Mouse (Mus musculus): ENCODE results near the gene Tmem203. TPM values are rescaled to one million over a fixed set of nuclear protein-coding genes. Genes with fewer than 3 reads are reported as not detected.

Gene Tmem203
- polyA plus RNA-seq, 1 experiment from 2014 or later = 16.4 TPM

DNA sequence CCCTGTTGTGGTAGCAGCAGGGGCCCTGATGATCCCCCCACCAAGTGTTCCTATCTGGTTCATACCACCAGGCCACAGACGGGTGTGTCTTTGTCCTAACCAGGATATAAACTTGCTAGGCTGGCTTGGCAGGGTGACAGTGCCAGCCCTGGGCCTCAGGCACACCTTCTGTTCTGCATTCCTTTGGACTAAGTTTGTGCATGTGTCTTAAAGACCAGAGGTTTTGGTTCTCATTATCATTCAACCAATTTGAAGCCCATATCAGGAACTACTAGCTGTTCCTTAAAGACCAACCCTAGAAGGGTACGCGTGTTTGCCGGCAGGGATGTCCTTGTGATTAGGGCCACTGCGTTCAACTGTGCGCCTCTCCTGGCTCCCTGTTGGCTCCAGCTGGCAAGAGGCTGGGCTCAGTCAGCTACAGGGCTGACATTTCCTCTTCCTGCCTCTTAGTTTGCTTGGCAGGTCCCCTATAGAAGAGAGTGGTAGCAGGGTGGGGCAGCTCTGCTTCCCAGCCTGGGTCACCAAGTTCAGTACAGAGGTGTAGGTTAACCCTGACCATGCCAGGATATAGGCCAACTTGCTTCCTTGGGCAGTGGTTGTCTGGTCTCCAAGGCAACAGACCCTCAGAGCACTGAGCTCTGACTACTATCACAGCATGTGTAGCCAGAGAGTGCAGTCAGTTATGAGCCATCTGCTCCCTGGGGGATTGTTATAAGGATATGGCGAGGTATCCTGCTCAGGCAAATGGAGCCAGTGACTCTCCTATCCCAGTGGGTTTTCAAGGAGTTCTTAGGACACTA, 31.8 kb downstream of the Tmem203 start:
- Histone ChIP-seq H3K4me1 (peaks cover 26% of the 10 kb centered on the region), H3K27ac (replicated peaks) (no peak overlapping the region), H3K9me3 (no peaks in the 10 kb centered on the region), H3K4me3 (no peak overlapping the region), H3K27me3 (peaks cover 41% of the 10 kb centered on the region), H3K9ac (replicated peaks) (no peak overlapping the region), H3K36me3 (peaks cover 40% of the 10 kb centered on the region), H3K4me2 (replicated peaks) (no peak overlapping the region)
- no peak for ATAC-seq (replicated peaks)
- WGBS = 59% methylated on average over 7 of the region's 7 CpGs

DNA sequence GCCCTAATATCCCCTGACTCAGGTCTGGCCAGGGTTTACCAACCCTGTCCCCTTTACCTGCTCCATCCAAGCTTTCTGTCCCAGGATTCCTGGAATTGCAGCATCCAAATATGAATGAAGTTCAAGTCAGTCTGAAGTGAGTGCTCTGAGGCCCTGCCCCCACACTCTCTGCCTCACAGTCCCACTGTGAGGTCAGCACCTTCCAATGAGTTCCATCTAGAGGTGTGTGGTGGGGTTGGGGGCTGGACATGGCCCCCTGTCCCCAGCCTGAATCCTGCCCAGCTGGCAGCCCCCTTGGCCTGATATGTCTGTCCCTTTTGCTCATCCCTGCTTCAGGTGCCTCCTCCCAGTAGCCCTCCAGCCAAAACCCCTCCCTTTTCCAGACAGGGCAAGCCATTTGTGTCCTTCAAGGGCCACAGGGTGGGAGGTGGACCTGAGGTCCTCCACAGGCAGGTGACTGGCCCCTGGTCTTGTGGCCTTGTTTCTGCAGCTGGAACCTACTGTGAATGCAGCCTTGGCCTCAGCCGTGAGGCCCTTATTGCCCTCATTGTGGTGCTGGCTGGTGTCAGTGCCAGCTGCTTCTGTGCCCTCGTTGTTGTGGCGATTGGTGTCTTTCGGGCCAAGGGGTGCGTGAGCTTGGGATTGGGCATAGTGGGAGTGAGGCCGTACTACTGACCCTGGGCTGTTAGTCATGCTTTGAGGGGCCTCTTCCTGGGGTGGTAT, 32.8 kb downstream of the Tmem203 start, which contains the start of gene Tmem210:
Tmem210 (plus strand) TSS at position 219 of the 723 bp plus-strand sequence.
- Histone ChIP-seq H3K4me3 (no peak within 1 kb of the TSS), H3K4me2 (replicated peaks) (no peak within 1 kb of the TSS), H3K9me3 (no peaks in the 10 kb centered on the region), H3K27me3 (peaks cover 52% of the 10 kb centered on the region), H3K36me3 (peaks cover 30% of the 10 kb centered on the region), H3K9ac (replicated peaks) (no peak within 1 kb of the TSS), H3K4me1 (peaks cover 34% of the 10 kb centered on the region), H3K27ac (replicated peaks) (no peak within 1 kb of the TSS)
- ATAC-seq (replicated peaks) = no peak
- 82% methylated on average over 6 of the region's 6 CpGs for WGBS

DNA sequence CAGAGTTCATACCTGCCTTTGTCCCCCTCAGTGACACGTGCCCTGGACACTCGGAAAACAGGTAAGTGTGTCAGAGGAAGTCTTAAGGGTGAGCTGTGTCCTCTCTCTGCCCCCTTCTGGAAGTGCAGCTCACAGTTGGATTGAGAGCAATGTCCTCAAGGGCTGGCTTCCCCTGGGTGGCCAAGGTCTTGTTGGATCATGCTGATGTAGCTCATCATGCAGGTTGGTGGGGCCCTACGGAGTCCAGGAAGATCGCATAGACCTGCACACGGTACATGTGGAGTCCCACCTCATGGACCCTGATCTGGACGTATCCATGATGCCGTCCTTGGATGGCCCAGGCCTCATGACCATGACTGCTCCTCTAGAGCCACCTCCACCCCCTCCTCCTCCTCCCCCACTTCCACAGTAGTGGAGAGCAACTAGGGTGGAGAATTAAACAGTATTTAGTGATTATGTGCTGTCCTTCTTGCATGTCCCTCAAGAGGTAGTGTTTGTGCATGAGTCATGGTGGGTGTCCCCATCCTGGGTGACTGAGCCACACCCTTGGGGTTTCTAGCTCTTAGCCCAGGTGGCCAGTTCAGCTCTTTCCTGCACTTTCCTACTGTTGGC, 33.6 kb downstream of the Tmem203 start:
- Histone ChIP-seq H3K9me3 (no peaks in the 10 kb centered on the region), H3K27ac (replicated peaks) (no peak overlapping the region), H3K4me3 (no peak overlapping the region), H3K9ac (replicated peaks) (no peak overlapping the region), H3K4me2 (replicated peaks) (no peak overlapping the region), H3K27me3 (peaks cover 59% of the 10 kb centered on the region), H3K4me1 (peaks cover 34% of the 10 kb centered on the region), H3K36me3 (peaks cover 23% of the 10 kb centered on the region)
- no peak for ATAC-seq (replicated peaks)
- WGBS = 80% methylated on average over 7 of the region's 7 CpGs

DNA sequence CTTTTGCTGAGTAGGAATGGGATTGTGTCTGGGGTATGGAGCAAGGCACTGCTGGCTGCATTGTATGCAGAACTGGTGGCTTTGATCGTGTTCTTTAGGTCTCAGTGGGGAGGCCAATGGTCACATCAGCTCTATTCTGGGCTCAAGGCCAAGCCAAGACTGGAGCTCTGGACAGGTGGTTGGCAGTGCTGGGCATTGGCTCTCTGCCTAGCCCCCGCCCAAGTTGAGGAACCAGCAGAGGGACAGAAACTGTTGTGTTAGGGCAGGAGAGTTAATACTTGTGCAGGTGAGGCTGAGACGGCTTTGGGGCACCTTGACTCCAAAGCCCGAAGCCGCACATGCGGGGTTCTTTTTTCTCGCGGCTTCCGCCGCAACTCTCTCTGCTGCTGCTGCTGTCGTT, 34.4 kb downstream of the Tmem203 start, which contains the start of gene Lrrc26:
Lrrc26 (plus strand) TSS at position 265 of the 400 bp plus-strand sequence.
- peak within 1 kb of the TSS; percentile 34 for H3K4me3 ChIP-seq
- no peak within 1 kb of the TSS for H3K27ac ChIP-seq (replicated peaks)
- H3K4me1 ChIP-seq = peaks cover 34% of the 10 kb centered on the region
- WGBS = 5% methylated on average over 11 of the region's 11 CpGs
- H3K27me3 ChIP-seq = peaks cover 64% of the 10 kb centered on the region
- H3K36me3 ChIP-seq = peaks cover 15% of the 10 kb centered on the region
- no peaks in the 10 kb centered on the region for H3K9me3 ChIP-seq
- peak within 1 kb of the TSS; percentile 58 for H3K4me2 ChIP-seq (replicated peaks)
- peak within 1 kb of the TSS; percentile 19; the same call in 1 of the 2 replicates for H3K9ac ChIP-seq (replicated peaks)
- no peak for ATAC-seq (replicated peaks)

DNA sequence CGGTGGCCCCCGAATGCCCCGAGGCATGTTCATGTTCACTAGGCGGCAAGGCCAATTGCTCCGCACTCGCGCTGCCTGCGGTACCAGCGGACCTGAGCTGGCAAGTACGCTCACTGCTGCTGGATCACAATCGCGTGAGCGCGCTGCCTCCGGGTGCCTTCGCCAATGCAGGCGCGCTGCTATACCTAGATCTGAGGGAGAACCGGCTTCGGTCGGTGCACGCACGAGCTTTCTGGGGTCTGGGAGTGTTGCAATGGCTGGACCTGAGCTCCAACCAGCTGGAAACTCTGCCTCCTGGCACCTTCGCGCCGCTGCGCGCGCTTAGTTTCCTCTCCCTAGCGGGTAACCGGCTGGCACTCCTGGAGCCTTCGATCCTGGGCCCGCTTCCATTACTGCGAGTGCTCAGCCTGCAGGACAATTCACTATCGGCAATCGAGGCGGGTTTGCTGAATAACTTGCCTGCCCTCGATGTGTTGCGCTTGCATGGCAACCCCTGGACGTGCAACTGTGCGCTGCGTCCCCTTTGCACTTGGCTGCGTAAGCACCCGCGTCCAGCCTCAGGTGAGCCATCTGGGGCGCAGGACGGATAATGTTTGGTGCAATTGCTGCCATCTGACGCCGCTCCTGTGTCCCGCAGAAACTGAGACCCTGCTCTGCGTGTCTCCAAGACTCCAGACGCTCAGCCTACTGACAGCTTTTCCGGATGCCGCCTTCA, 35.0 kb downstream of the Tmem203 start:
- no peaks in the 10 kb centered on the region for H3K9me3 ChIP-seq
- H3K27me3 ChIP-seq = peaks cover 64% of the 10 kb centered on the region
- no peak overlapping the region for H3K27ac ChIP-seq (replicated peaks)
- WGBS = 2% methylated on average over 54 of the region's 54 CpGs
- ATAC-seq (replicated peaks) = peak; percentile 30
- peak overlapping the region; percentile 34 for H3K4me3 ChIP-seq
- H3K4me1 ChIP-seq = peaks cover 34% of the 10 kb centered on the region
- H3K9ac ChIP-seq (replicated peaks) = peak overlapping the region; percentile 19; the same call in 1 of the 2 replicates
- peak overlapping the region; percentile 58 for H3K4me2 ChIP-seq (replicated peaks)
- peaks cover 9% of the 10 kb centered on the region for H3K36me3 ChIP-seq

DNA sequence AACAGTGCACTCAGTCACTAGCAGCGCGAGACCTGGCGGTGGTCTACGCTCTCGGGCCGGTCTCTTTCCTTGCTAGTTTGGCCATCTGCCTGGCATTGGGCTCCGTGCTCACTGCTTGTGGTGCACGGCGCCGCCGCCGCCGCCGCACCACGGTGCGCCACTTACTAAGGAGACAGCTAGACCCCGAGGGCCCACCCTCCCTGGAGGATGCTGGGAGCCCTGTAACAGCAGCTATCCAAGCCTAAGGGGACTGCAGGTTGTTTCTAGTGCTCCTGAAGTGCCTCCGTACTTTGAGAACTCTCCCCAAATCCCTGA, 35.5 kb downstream of the Tmem203 start:
- WGBS = 1% methylated on average over 18 of the region's 18 CpGs
- H3K27me3 ChIP-seq = peaks cover 64% of the 10 kb centered on the region
- peaks cover 34% of the 10 kb centered on the region for H3K4me1 ChIP-seq
- H3K4me2 ChIP-seq (replicated peaks) = peak overlapping the region; percentile 58
- H3K4me3 ChIP-seq = peak overlapping the region; percentile 34
- 0 out of 2 replicates have a peak overlapping the region, but pooled peaks have one; percentile 19 for H3K9ac ChIP-seq (replicated peaks)
- H3K36me3 ChIP-seq = peaks cover 4% of the 10 kb centered on the region; the same call in 1 of the 2 replicates
- no peak overlapping the region for H3K27ac ChIP-seq (replicated peaks)
- no peak for ATAC-seq (replicated peaks)
- no peaks in the 10 kb centered on the region for H3K9me3 ChIP-seq

DNA sequence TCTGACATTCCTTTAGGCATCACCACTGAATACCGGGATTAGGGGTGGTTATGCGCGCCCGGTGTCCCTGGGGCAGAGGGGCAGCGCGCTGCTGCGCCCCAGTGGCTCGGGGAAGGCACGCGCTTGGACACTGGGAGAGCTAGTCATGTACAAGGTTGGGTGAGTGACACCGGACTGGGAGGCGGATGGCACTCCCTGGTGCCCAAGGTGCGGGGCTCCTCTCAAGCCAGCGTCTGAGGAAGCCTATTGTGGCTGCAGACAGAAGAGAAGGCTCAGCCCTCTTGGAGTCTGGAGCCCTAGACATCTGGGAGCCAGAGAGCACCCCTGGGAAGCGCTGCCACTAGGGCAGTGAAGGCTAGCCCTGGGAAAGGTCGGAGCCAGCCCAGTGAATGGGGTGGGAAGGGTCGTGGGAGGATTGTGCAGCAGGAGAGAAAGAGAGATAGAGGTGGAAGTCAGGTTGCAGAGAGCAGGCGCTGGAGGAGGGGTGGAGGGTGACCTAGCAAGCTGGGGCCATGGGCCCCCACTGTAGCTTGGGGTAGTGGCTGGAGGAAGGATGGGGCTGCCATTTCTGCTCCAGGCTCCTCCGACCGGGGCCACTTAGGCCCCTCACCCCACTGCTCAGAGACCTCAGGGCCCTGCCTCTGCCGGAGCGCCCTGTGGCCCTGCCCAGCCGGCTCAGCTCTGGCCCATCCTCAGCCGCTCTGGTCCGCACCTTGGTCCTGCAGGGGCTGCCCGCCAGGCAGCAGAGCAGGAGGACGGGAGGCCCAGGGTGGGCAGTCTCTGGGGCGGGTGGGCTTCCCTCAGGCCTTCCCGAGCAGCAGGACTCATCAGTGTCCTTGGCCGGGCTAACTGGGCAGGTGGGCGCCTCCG, 36.2 kb downstream of the Tmem203 start:
- 5% methylated on average over 31 of the region's 32 CpGs for WGBS

DNA sequence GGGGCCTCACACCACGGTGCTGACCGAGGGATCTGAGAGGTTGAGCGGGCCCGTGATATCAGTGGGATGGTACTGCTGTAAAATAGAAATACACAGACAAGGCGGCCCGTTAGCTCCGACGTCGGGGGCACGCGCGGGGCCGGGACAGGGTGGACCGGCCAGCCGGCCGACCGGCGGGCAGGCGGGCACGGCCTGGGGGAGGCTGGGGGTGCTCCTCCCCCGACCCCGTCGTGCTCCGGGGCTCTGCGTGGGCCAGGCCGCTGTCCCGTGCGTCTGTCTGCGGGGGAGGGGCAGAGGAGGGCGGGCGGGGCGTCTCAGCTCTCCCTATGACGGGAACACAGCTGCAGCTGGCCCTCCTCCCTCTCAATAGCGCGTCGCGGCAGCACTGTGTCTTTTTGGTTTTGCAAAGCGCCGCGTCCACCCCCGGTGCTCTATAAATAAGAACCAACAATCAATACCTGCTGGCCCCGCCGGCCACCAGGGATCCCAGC, 36.9 kb downstream of the Tmem203 start:
- H3K36me3 ChIP-seq = no peaks in the 10 kb centered on the region
- WGBS = 4% methylated on average over 40 of the region's 43 CpGs
- peaks cover 68% of the 10 kb centered on the region for H3K27me3 ChIP-seq
- peak overlapping the region; percentile 38 for H3K4me2 ChIP-seq (replicated peaks)
- ATAC-seq (replicated peaks) = 0 out of 2 replicates have a peak, but pooled peaks have one; percentile 39
- H3K9me3 ChIP-seq = no peaks in the 10 kb centered on the region
- peak overlapping the region; percentile 26 for H3K4me3 ChIP-seq
- peak overlapping the region; percentile 25; the same call in 1 of the 2 replicates for H3K9ac ChIP-seq (replicated peaks)
- no peak overlapping the region for H3K27ac ChIP-seq (replicated peaks)
- H3K4me1 ChIP-seq = peaks cover 34% of the 10 kb centered on the region

More for the DNA sequence above, 36.2 kb downstream of the Tmem203 start:
- Histone ChIP-seq H3K4me2 (replicated peaks) (peak overlapping the region; percentile 58), H3K4me3 (peak overlapping the region; percentile 34), H3K27ac (replicated peaks) (no peak overlapping the region), H3K4me1 (peaks cover 34% of the 10 kb centered on the region), H3K9me3 (no peaks in the 10 kb centered on the region), H3K9ac (replicated peaks) (no peak overlapping the region), H3K27me3 (peaks cover 64% of the 10 kb centered on the region), H3K36me3 (no peaks in the 10 kb centered on the region)
- no peak for ATAC-seq (replicated peaks)

DNA sequence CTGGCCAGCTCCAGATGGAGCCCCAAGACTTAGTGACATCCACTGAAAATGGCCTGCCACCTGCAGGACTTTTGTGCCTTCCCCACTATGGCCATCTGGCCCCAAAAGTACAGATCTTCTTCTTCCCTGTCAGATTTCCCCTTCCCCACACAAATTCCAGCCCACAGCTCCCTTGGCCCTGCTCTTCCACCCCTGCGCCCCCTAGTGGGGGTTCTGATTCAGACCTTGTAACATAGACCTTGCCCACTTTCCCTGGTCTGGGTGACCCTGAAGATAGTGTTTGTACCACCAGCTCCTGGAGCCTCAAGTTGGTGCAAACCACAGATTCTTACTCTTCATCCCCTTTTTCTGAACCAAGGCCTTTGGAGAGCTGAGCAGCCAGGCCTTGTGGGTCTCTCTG, 37.6 kb downstream of the Tmem203 start:
- ATAC-seq (replicated peaks) = no peak
- H3K27me3 ChIP-seq = peaks cover 72% of the 10 kb centered on the region
- 0% methylated on average over 1 of the region's 1 CpGs for WGBS
- no peaks in the 10 kb centered on the region for H3K36me3 ChIP-seq
- H3K27ac ChIP-seq (replicated peaks) = no peak overlapping the region
- no peak overlapping the region for H3K4me2 ChIP-seq (replicated peaks)
- H3K4me1 ChIP-seq = peaks cover 34% of the 10 kb centered on the region
- H3K9me3 ChIP-seq = no peaks in the 10 kb centered on the region
- H3K4me3 ChIP-seq = no peak overlapping the region
- no peak overlapping the region for H3K9ac ChIP-seq (replicated peaks)

DNA sequence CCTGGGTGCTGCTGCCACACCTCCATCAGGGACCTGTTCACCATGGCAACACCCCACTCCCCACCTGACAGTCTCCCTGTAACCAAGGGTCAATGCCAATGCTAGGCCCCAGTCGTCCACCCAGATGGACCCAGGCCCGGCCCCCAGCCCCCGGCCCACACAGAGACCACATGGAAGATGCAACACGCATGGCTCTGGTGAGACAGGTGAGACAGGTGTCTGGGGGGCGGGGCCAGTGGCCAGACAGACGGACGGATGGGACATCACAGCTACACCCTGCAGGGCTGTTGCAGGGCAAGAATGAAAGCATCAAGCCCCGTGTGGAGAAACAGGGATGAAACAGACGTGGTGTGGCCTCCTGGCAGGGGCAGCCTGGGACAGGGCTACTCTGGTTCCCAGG, 38.5 kb downstream of the Tmem203 start:
- WGBS = 74% methylated on average over 9 of the region's 9 CpGs
- peaks cover 34% of the 10 kb centered on the region for H3K4me1 ChIP-seq
- no peak overlapping the region for H3K27ac ChIP-seq (replicated peaks)
- no peaks in the 10 kb centered on the region for H3K9me3 ChIP-seq
- H3K36me3 ChIP-seq = no peaks in the 10 kb centered on the region
- H3K4me3 ChIP-seq = no peak overlapping the region
- H3K27me3 ChIP-seq = peaks cover 70% of the 10 kb centered on the region
- no peak for ATAC-seq (replicated peaks)
- no peak overlapping the region for H3K4me2 ChIP-seq (replicated peaks)
- no peak overlapping the region for H3K9ac ChIP-seq (replicated peaks)

DNA sequence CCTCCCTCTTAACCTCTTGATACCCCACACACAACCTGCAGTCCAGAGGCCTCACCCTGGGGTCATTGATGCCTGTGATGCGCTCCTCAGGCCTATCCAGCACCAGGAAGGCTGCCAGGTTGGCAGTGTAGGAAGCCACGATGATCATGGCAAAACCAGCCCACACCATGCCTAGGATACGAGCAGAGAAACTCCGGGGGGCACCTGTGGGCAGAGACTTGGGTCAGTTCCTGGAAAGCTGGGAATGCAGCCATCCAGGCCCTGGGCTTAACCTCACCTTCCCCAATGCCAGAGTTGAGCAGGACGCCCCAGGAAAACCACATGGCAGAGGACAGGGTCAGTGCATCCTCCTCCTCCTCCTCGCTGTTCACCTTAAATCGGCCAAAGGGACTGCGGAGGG, 41.9 kb downstream of the Tmem203 start:
- no peak for ATAC-seq (replicated peaks)
- H3K27me3 ChIP-seq = peaks cover 41% of the 10 kb centered on the region
- no peaks in the 10 kb centered on the region for H3K9me3 ChIP-seq
- no peak overlapping the region for H3K4me3 ChIP-seq
- H3K36me3 ChIP-seq = no peaks in the 10 kb centered on the region; the same call in 1 of the 2 replicates
- no peak overlapping the region for H3K4me2 ChIP-seq (replicated peaks)
- H3K9ac ChIP-seq (replicated peaks) = no peak overlapping the region
- WGBS = 83% methylated on average over 8 of the region's 8 CpGs
- peaks cover 7% of the 10 kb centered on the region for H3K4me1 ChIP-seq
- H3K27ac ChIP-seq (replicated peaks) = no peak overlapping the region
